Mouse (Mus musculus) adrenal gland, adult (tissue): ENCODE data around the gene Slc24a2.
A peak's percentile ranks its signal among the peaks of the same experiment; 100 is the strongest.

Experiments
- DNase-seq, 2 experiments: peaks; one replicate each; pipeline ENCODE4 v3.0.0; 2022 to 2023; ENCODE audit warnings: low spot score in 1 of 2; ENCODE audit not compliant: inconsistent age in 2 of 2

Gene Slc24a2

GRCm38 (mm10) chr4:86977272-86977671 lies 253.0 kb downstream of the Slc24a2 start:
- DNase-seq = no peak

- DNase-seq = peak; percentile 42 to 84
Measured at GRCm38 (mm10) chr4:86957576-86958411, 272.5 kb downstream of the Slc24a2 start.

- DNase-seq = no peak
Measured at GRCm38 (mm10) chr4:86955448-86955847, 274.8 kb downstream of the Slc24a2 start.

- DNase-seq = peak in 1 of 2 experiments; percentile 24
Measured at GRCm38 (mm10) chr4:86953519-86953918, 276.8 kb downstream of the Slc24a2 start.

GRCm38 (mm10) chr4:86948794-86949193 lies 281.5 kb downstream of the Slc24a2 start:
- no peak for DNase-seq

DNA sequence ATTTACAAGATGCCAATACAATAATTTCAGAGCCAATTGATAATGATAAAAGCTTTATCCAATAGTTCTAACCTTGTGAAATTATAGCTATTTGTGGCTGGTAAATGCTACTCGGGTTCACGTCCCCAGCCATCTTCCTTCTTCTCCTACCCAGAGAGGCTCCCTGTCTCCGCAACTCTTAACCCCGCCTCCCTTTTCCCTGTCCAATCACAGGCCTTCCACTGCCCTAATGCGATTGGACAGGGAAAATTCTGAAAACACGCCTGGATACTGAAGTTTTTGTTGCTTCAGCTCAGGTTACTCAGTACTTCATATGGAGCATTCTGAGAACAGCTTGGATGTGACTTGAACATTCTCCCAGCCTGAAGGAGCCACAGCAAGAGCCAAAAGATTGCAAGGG lies 287.0 kb downstream of the Slc24a2 start:
- no peak for DNase-seq

GRCm38 (mm10) chr4:86942656-86943055 lies 287.6 kb downstream of the Slc24a2 start:
- DNase-seq = no peak

- no peak for DNase-seq
Measured at GRCm38 (mm10) chr4:86936706-86937105, 293.6 kb downstream of the Slc24a2 start.

GRCm38 (mm10) chr4:86936217-86936616 lies 294.1 kb downstream of the Slc24a2 start:
- DNase-seq = no peak
